Mouse (Mus musculus) forebrain, embryonic 10.5 days (tissue): ENCODE measurements around the gene Etv4. TPM values are rescaled to one million over a fixed set of nuclear protein-coding genes. Genes with fewer than 3 reads are reported as not detected.
A peak's percentile ranks its signal among the peaks of the same experiment; 100 is the strongest.

Experiments
- DNase-seq: peaks from one replicate; pipeline ENCODE4 v3.0.0-alpha.2; 2017; ENCODE audit warnings: low spot score; ENCODE audit errors: extremely low spot score
- H3K27ac ChIP-seq: fragments of 300-500 bp; sonication (generic); 2 replicates; pipeline ENCODE4 v1.5.1; 2016; ENCODE audit warnings: mild to moderate bottlenecking
- H3K27me3 ChIP-seq: fragments of 300-500 bp; sonication (generic); 2 replicates; pipeline ENCODE4 v1.6.1; 2016; ENCODE audit warnings: mild to moderate bottlenecking; ENCODE audit not compliant: poor library complexity, severe bottlenecking
- H3K36me3 ChIP-seq: fragments of 300-500 bp; sonication (generic); replicated peaks from 2 replicates; pipeline ENCODE4 v1.6.1; 2016; ENCODE audit warnings: mild to moderate bottlenecking, moderate library complexity
- H3K4me1 ChIP-seq: fragments of 300-500 bp; sonication (generic); 2 replicates; pipeline ENCODE4 v1.6.1; 2016
- H3K4me3 ChIP-seq: fragments of 300-500 bp; sonication (generic); 2 replicates; pipeline ENCODE4 v1.5.1; 2016; ENCODE audit warnings: mild to moderate bottlenecking, moderate library complexity
- H3K9me3 ChIP-seq: fragments of 300-500 bp; sonication (generic); 2 replicates; pipeline ENCODE4 v1.6.1; 2016; ENCODE audit warnings: mild to moderate bottlenecking, moderate library complexity
- WGBS: fragments of 180-500 bp; shearing (Covaris S2); methylation state at CpG from one replicate; pipeline ENCODE4 v1.1.7; 2016; 5-methylcytosine and 5-hydroxymethylcytosine counted together
- polyA plus RNA-seq: library from polyadenylated mRNA; unstranded; fragments of >200 nt; fragmentation: Nextera tagmentation; extraction: Ambion mirVana; gene quantifications from 2 replicates; pipeline ENCODE4 v1.2.1, GENCODE M21; 2016

Gene Etv4
- polyA plus RNA-seq, 1 experiment from 2014 or later = 15.0 TPM

DNA sequence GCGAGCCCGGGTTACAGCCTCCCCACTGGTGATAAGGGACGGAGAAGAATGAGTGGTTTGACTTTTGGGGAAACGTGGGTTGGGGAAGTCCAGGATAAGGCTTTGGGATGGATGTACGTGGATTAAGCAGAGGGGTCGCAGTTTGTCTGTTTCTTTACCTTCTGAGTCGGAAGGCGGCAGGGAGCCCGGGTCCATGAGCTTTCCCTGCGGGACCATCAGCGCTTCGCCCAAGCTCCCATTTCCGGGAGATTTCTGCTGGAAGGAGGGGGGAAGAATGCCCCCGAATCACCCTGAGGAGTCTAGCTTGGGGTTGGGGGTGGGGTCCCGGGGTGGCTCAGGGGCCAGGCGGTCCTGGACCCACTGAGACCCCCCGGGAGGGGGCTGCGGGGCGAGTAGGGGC is 1.1 kb downstream of the Etv4 start:
- Histone ChIP-seq H3K27me3 (peaks cover 97% of the 10 kb centered on the region), H3K4me1 (peaks cover 51% of the 10 kb centered on the region)

DNA sequence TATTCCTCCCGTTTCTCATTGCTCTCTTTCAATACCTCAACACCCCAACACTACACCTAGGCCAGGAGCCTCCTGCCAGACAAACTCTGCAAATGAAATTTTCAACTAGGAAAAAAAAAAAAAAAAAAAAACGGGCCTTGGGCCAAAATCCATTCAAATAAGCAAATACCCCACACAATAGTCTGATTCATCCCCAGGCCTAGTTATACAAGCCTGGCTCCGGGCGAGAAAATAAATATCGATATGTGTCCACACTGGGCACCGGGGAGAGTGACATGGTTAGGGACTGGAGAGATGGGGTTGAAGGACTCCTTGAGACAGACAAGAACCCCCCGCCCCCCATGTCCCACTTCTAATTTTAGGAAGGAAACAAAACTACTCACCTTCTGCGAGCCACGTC is 1.6 kb downstream of the Etv4 start:
- Histone ChIP-seq H3K27me3 (peaks cover 96% of the 10 kb centered on the region), H3K4me3 (peak overlapping the region; percentile 62), H3K4me1 (peaks cover 48% of the 10 kb centered on the region), H3K27ac (peak overlapping the region; percentile 85; the same call in 1 of the 2 replicates), H3K9me3 (no peaks in the 10 kb centered on the region), H3K36me3 (no peaks in the 10 kb centered on the region)
- no peak for DNase-seq
- WGBS = 34% methylated on average over 9 of the region's 9 CpGs

More for the DNA sequence above, 1.1 kb downstream of the Etv4 start:
- H3K27ac ChIP-seq = peak overlapping the region; percentile 85
- no peak for DNase-seq
- H3K4me3 ChIP-seq = peak overlapping the region; percentile 62
- H3K36me3 ChIP-seq = no peaks in the 10 kb centered on the region
- H3K9me3 ChIP-seq = no peaks in the 10 kb centered on the region
- 1% methylated on average over 16 of the region's 19 CpGs for WGBS

DNA sequence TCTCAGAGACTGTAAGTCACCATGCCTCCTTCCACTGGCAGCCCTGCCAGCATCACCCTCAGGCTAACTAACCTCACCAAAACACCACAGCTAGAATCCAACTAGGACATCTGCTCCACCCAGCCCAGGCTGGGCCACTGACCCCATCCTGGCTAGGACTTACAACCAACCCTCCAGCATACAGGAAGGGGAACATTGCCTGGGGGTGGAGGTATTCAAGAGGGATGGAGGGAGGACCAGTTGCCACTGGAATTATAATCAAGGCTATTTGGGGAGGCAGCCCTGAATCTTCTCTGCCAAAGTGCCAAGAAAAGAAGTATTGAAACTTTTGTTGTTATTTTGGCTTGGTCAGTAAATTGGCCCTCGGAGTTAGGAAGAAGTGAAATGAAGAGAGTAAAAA is 2.0 kb downstream of the Etv4 start:
- peaks cover 96% of the 10 kb centered on the region for H3K27me3 ChIP-seq
- H3K9me3 ChIP-seq = no peaks in the 10 kb centered on the region
- H3K4me1 ChIP-seq = peaks cover 48% of the 10 kb centered on the region
- H3K4me3 ChIP-seq = 0 out of 2 replicates have a peak overlapping the region, but pooled peaks have one; percentile 62
- no peak for DNase-seq
- H3K27ac ChIP-seq = no peak overlapping the region
- no peaks in the 10 kb centered on the region for H3K36me3 ChIP-seq
- WGBS = 57% methylated on average over 1 of the region's 1 CpGs

DNA sequence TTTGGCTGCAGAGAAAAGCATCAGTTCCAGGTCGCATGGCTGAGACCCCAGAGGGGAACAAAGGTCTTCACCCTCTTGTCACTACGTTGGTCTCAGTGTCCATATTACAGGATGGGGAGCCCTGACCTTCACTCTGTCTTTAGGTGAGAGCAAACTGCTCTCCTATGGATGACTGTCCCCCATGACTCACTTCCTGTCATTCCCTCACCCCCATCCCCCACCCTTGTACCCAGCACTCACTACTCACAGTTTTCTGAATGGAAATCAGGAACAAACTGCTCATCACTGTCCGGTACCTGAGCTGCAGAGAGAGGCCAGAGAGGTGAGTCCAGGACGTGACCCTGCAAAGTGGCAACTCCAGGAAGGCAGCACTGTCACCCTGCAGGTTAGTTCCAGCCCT is 8.3 kb downstream of the Etv4 start:
- Histone ChIP-seq H3K4me1 (peaks cover 34% of the 10 kb centered on the region), H3K27me3 (peaks cover 96% of the 10 kb centered on the region), H3K27ac (no peak overlapping the region), H3K36me3 (no peaks in the 10 kb centered on the region; the same call in 1 of the 2 replicates), H3K9me3 (no peaks in the 10 kb centered on the region), H3K4me3 (no peak overlapping the region)
- WGBS = 68% methylated on average over 4 of the region's 4 CpGs
- DNase-seq = no peak

DNA sequence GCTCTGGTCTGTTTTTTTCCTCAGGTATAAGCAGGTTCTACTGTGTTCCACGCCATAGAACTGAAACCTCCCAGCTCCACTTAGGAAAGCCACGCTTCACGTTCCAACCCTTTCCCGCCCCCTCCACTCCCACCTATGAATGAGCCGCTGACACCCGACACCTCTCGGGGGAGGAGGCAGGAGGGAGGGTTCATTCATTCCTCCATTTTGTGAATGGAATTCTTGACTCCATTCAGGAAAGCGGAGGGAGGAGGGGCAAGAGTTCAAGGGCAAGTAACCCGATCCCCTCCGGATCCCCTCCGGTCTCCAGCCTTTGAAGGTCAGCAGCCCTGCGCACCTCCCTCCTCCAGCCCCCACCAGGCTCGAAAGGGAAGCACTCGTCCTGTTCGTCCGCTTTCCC is 12.7 kb downstream of the Etv4 start:
- H3K9me3 ChIP-seq = no peaks in the 10 kb centered on the region
- peaks cover 33% of the 10 kb centered on the region for H3K36me3 ChIP-seq
- peak overlapping the region; percentile 34 for H3K4me3 ChIP-seq
- peaks cover 44% of the 10 kb centered on the region for H3K4me1 ChIP-seq
- H3K27me3 ChIP-seq = peaks cover 82% of the 10 kb centered on the region
- H3K27ac ChIP-seq = peak overlapping the region; percentile 78
- peak; percentile 89 for DNase-seq
- 2% methylated on average over 16 of the region's 16 CpGs for WGBS

DNA sequence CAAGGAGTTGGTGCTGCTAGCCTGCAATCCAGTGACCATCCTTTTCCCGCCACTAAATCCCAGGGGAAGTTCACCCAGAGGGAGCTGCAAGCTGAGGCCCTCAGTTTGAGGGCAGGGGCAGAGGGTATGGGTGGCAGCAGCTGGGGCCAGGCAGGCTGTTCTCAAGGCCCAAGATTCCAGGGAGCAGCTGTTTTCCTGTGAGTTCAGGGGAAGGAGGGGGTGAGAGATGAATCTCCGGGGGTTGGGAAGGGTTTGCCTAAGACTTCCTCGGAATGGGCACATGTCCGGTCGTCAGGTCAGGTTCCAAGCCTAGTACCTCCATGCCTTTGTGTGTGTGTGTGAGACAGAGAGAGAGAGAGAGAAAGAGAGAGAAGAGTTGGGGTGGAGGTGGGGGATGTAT is 13.1 kb downstream of the Etv4 start:
- peaks cover 44% of the 10 kb centered on the region for H3K4me1 ChIP-seq
- peak overlapping the region; percentile 34 for H3K4me3 ChIP-seq
- peaks cover 37% of the 10 kb centered on the region for H3K36me3 ChIP-seq
- DNase-seq = no peak
- H3K9me3 ChIP-seq = no peaks in the 10 kb centered on the region
- H3K27me3 ChIP-seq = peaks cover 78% of the 10 kb centered on the region
- WGBS = 8% methylated on average over 5 of the region's 5 CpGs
- peak overlapping the region; percentile 78 for H3K27ac ChIP-seq

DNA sequence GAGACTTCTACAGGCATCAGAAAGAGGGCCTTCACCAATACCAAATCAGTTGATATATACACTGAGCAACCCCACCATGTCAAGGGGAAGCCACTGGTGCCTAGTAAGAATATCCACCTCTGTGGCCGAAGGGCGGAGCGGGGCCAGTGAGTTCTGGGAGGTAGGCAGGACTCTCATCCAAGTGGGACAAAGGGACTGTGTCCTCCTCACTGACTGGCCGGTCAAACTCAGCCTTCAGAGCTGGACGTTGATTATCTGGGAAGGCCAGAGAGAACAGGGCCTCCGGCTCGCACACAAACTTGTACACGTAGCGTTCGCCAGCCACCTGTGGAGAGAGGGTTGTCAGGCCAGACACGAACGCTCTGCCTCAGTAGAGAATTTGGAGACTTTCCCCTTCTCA is 14.9 kb downstream of the Etv4 start:
- 85% methylated on average over 12 of the region's 12 CpGs for WGBS
- peaks cover 60% of the 10 kb centered on the region for H3K27me3 ChIP-seq
- H3K36me3 ChIP-seq = peaks cover 55% of the 10 kb centered on the region
- peaks cover 44% of the 10 kb centered on the region for H3K4me1 ChIP-seq
- no peak overlapping the region for H3K4me3 ChIP-seq
- H3K27ac ChIP-seq = no peak overlapping the region
- DNase-seq = no peak
- H3K9me3 ChIP-seq = no peaks in the 10 kb centered on the region

DNA sequence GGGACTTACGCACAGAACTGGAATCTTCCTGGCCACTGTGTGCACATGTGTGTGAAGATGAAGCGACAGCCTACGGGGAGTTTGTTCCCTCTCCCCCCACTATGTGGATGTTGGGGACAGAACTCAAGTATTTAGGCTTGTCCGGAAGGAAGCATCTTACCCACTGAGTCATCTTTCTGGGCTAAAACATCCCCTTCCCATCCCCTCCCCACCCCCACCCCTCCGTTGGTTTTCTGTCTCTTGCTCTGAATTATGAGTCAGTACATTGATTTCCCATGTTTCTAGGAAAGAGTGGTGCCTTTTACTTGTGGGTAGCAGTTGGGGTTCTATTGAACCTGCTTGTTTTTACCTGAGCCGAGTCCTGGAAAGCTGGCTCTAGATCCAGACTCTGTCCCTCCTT is 16.4 kb downstream of the Etv4 start:
- WGBS = 92% methylated on average over 6 of the region's 6 CpGs
- H3K36me3 ChIP-seq = peaks cover 70% of the 10 kb centered on the region

DNA sequence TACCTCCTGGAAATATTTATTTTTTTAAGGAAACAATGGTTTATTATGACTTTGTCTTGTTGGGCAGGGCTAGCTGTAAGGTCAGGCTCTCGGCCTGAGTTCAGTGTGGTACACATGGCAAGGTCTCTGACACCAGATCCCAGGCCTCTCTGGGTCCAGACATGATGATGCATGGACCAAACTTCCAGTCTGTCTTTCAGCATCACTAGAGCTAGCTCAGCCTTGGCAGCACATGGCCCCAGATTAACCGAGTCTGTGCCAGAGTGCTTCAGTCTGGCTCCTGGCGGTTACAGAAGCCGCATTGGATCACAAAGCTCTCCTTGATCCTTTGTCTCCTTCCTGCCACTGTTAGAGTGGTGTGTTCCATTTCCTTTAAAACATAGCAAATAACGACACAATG is 17.8 kb downstream of the Etv4 start:
- peaks cover 81% of the 10 kb centered on the region for H3K36me3 ChIP-seq
- H3K4me1 ChIP-seq = peaks cover 27% of the 10 kb centered on the region
- H3K27me3 ChIP-seq = peaks cover 31% of the 10 kb centered on the region
- no peak overlapping the region for H3K4me3 ChIP-seq
- no peak for DNase-seq
- no peak overlapping the region for H3K27ac ChIP-seq
- WGBS = 83% methylated on average over 5 of the region's 5 CpGs
- H3K9me3 ChIP-seq = no peaks in the 10 kb centered on the region

More for the DNA sequence above, 16.4 kb downstream of the Etv4 start:
- Histone ChIP-seq H3K27ac (no peak overlapping the region), H3K4me3 (no peak overlapping the region), H3K27me3 (peaks cover 45% of the 10 kb centered on the region), H3K4me1 (peaks cover 41% of the 10 kb centered on the region), H3K9me3 (no peaks in the 10 kb centered on the region)
- DNase-seq = no peak

DNA sequence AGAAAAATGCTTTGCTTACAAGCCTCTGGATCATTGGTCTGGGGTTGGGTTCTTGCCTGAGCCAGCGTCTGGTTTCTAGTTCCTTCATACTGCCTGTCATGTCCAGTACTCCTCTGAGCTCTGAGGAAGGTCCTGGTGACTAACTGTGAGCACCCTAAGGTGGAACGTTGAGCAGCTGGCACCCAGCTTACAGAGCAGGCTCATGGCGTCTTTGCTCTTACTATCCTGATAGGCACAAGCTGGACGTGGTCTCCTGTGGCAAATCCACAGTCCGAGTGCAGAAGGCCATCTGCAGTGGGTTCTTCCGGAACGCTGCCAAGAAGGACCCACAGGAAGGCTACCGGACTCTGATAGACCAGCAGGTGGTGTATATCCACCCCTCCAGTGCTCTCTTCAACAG is 20.6 kb downstream of the Etv4 start:
- H3K27me3 ChIP-seq = 0 out of 2 replicates have a peak, but pooled peaks cover 6% of the 10 kb centered on the region
- 0 out of 2 replicates have a peak, but pooled peaks cover 6% of the 10 kb centered on the region for H3K4me1 ChIP-seq
- no peak overlapping the region for H3K4me3 ChIP-seq
- H3K36me3 ChIP-seq = peaks cover 96% of the 10 kb centered on the region
- no peaks in the 10 kb centered on the region for H3K9me3 ChIP-seq
- no peak overlapping the region for H3K27ac ChIP-seq
- WGBS = 94% methylated on average over 8 of the region's 8 CpGs
- no peak for DNase-seq

DNA sequence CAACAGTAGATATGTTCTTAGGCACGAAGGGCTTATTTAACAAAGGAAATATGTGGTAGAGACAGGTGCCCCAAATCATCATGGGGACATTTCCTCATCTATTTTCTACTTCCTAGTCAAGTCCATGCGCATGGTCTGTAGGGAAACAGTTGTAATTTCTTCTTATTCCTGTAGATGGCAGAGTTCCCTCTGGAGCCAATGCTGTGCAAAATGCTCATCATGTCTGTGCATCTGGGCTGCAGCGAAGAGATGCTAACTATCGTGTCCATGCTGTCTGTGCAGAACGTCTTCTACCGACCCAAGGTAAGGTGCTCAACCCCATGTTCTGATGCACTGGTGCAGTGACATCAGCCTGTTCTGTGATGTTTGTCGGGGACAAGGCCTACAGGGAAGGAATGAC is 21.4 kb downstream of the Etv4 start:
- no peak overlapping the region for H3K4me3 ChIP-seq
- H3K4me1 ChIP-seq = 0 out of 2 replicates have a peak, but pooled peaks cover 6% of the 10 kb centered on the region
- no peak for DNase-seq
- no peaks in the 10 kb centered on the region for H3K27me3 ChIP-seq
- H3K36me3 ChIP-seq = peaks cover 96% of the 10 kb centered on the region
- H3K27ac ChIP-seq = no peak overlapping the region
- no peaks in the 10 kb centered on the region for H3K9me3 ChIP-seq
- 73% methylated on average over 7 of the region's 7 CpGs for WGBS

DNA sequence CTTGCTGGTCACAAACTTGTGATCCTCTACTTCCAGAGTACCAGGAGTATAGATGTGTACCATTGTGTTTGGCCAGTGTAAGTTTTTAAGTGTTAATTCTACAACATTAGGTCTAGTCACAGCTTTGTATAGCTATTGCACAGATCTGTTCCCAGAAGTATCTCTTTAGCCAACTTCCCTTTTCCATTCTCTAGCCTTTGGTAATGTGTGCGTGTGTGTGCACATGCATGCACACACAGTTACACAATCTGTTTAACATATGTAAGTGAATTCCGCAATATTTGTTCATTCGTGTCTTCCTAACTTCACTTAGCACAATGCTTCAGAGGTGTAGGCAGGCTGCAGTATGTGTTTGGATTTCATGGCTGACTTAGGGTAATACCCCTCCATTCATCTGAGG is 25.6 kb downstream of the Etv4 start:
- no peaks in the 10 kb centered on the region for H3K27me3 ChIP-seq
- H3K36me3 ChIP-seq = peaks cover 95% of the 10 kb centered on the region

DNA sequence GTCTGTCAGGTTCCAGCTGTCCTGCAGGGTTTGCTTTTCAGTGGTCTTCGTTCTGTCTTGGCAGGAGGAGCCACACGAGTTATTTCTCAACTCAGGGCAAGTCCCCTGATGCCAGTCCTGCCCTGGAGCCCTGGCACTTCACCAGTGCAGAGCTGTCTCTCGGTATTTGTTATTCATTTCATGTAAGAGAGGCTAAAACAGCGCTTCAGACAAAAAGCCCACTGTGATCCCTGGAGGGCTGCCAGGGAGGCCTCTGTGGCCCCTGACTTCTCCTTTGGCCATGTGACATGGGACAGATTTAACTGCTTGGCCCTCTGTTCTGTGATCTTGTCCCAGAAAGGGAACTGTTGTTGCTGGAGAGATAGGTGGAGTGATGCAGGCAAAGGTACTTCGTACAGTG is 26.7 kb downstream of the Etv4 start:
- no peaks in the 10 kb centered on the region for H3K4me1 ChIP-seq
- DNase-seq = no peak
- H3K27me3 ChIP-seq = no peaks in the 10 kb centered on the region
- no peaks in the 10 kb centered on the region for H3K9me3 ChIP-seq
- H3K36me3 ChIP-seq = peaks cover 96% of the 10 kb centered on the region
- no peak overlapping the region for H3K4me3 ChIP-seq
- 87% methylated on average over 5 of the region's 5 CpGs for WGBS
- H3K27ac ChIP-seq = no peak overlapping the region

More for the DNA sequence above, 25.6 kb downstream of the Etv4 start:
- no peak for DNase-seq
- H3K27ac ChIP-seq = no peak overlapping the region
- H3K4me1 ChIP-seq = no peaks in the 10 kb centered on the region
- no peaks in the 10 kb centered on the region for H3K9me3 ChIP-seq
- 94% methylated on average over 3 of the region's 3 CpGs for WGBS
- H3K4me3 ChIP-seq = no peak overlapping the region

DNA sequence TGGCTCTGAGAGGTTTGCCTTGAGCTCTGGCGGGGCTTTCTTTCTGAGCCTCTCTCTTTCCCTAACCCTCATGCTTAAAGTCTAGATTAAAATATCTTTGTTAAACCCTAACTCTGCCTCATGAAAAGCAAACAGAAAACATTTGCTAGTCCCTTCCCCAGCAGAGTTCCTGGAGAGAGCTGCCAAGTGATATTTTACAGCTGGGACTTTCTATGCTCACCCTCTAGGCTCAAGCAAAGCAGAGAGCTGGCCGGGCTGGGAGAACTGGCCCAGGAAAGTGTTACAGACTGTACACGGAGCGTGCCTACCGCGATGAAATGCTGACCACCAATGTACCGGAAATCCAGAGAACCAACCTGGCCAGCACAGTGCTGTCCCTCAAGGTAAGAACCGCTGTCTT is 27.8 kb downstream of the Etv4 start:
- DNase-seq = no peak
- Histone ChIP-seq H3K27me3 (no peaks in the 10 kb centered on the region), H3K4me1 (no peaks in the 10 kb centered on the region), H3K4me3 (no peak overlapping the region), H3K9me3 (no peaks in the 10 kb centered on the region), H3K27ac (no peak overlapping the region), H3K36me3 (peaks cover 98% of the 10 kb centered on the region)
- 97% methylated on average over 8 of the region's 8 CpGs for WGBS
